Mouse (Mus musculus) MEL (cell line): ENCODE data around the gene Trmt11. TPM values are rescaled to one million over a fixed set of nuclear protein-coding genes. Genes with fewer than 3 reads are reported as not detected.

ENCODE experiments used
- DNase-seq: peaks from one replicate; pipeline ENCODE4 v3.0.0; 2011; ENCODE audit warnings: low read depth, low spot score
- H3K27ac ChIP-seq: 2 replicates; pipeline ENCODE4 v1.5.1; 2012; ENCODE audit warnings: low read depth, mild to moderate bottlenecking, control low read depth, low read length, moderate library complexity; ENCODE audit not compliant: control insufficient read depth
- H3K27me3 ChIP-seq, 2 experiments: fragments of 150-350 bp in 1 of 2; sonication (generic) in 1 of 2; 2 replicates each; pipeline ENCODE4 v1.6.1; 2012; ENCODE audit warnings: low read length in 2 of 2, mild to moderate bottlenecking in 2 of 2, improper control_type of control experiment in 1 of 2, moderate library complexity in 1 of 2; ENCODE audit not compliant: insufficient read depth in 2 of 2, control insufficient read depth in 1 of 2
- H3K36me3 ChIP-seq, 2 experiments: 2 replicates each; pipeline ENCODE4 v1.6.1; 2012 to 2014; ENCODE audit warnings: low read length in 2 of 2, improper control_type of control experiment in 1 of 2, inconsistent platforms in 1 of 2, mild to moderate bottlenecking in 1 of 2; ENCODE audit not compliant: insufficient read depth in 2 of 2, control insufficient read depth in 1 of 2
- H3K4me1 ChIP-seq, 2 experiments: fragments of 150-350 bp in 1 of 2; sonication (generic) in 1 of 2; 2 replicates each; pipeline ENCODE4 v1.6.1; 2012; ENCODE audit warnings: low read length in 2 of 2, improper control_type of control experiment in 1 of 2, mild to moderate bottlenecking in 1 of 2; ENCODE audit not compliant: insufficient read depth in 2 of 2, control insufficient read depth in 1 of 2
- H3K4me3 ChIP-seq, 2 experiments: fragments of 150-350 bp in 1 of 2; sonication (generic) in 1 of 2; 2 replicates each; pipeline ENCODE4 v1.5.1; 2012; ENCODE audit warnings: low read depth in 2 of 2, low read length in 2 of 2, mild to moderate bottlenecking in 2 of 2, moderate library complexity in 2 of 2, control low read depth in 1 of 2, improper control_type of control experiment in 1 of 2; ENCODE audit not compliant: control insufficient read depth in 1 of 2, insufficient read depth in 1 of 2
- H3K79me2 ChIP-seq: 2 replicates; pipeline ENCODE4 v1.6.1; 2012; ENCODE audit warnings: mild to moderate bottlenecking, low read length, moderate library complexity; ENCODE audit not compliant: control insufficient read depth, poor library complexity, insufficient read depth
- H3K9ac ChIP-seq: 2 replicates; pipeline ENCODE4 v1.6.1; 2012; ENCODE audit warnings: low read depth, mild to moderate bottlenecking, control low read depth, low read length, moderate library complexity; ENCODE audit not compliant: control insufficient read depth, poor library complexity, severe bottlenecking
- H3K9me3 ChIP-seq: fragments of 150-350 bp; sonication (generic); replicated peaks from 2 replicates; pipeline ENCODE4 v1.6.1; 2012; ENCODE audit warnings: mild to moderate bottlenecking, low read length, improper control_type of control experiment, moderate library complexity; ENCODE audit not compliant: insufficient read depth
- CHD2 ChIP-seq: IDR thresholded peaks from 2 replicates; pipeline ENCODE4 v1.6.1; 2011; ENCODE audit warnings: low read length, improper control_type of control experiment
- CTCF ChIP-seq, 3 experiments: IDR thresholded peaks in 2 of 3; conservative IDR thresholded peaks in 1 of 3; 2 replicates each; pipeline ENCODE4 v1.5.1; 2011 to 2012; ENCODE audit warnings: low read length in 3 of 3, low read depth in 2 of 3, mild to moderate bottlenecking in 2 of 3, improper control_type of control experiment in 1 of 3, inconsistent platforms in 1 of 3, mixed read lengths in 1 of 3, moderate library complexity in 1 of 3; ENCODE audit not compliant: control insufficient read depth in 1 of 3, insufficient read depth in 1 of 3, poor library complexity in 1 of 3, severe bottlenecking in 1 of 3
- ELF1 ChIP-seq: IDR thresholded peaks from 2 replicates; pipeline ENCODE4 v1.6.1; 2014; ENCODE audit warnings: low read depth, mild to moderate bottlenecking, inconsistent platforms, low read length, improper control_type of control experiment, moderate library complexity
- GABPA ChIP-seq: IDR thresholded peaks from 2 replicates; pipeline ENCODE4 v1.6.1; 2012; ENCODE audit warnings: low read depth, mild to moderate bottlenecking, inconsistent platforms, low read length, improper control_type of control experiment, moderate library complexity
- GATA1 ChIP-seq: IDR thresholded peaks from 2 replicates; pipeline ENCODE4 v1.6.1; 2011; ENCODE audit warnings: low read depth, low read length, improper control_type of control experiment
- HCFC1 ChIP-seq: IDR thresholded peaks from 2 replicates; pipeline ENCODE4 v1.6.1; 2012; ENCODE audit warnings: low read depth, mild to moderate bottlenecking, inconsistent platforms, low read length, improper control_type of control experiment, moderate library complexity
- MAFK ChIP-seq: IDR thresholded peaks from 2 replicates; pipeline ENCODE4 v1.6.1; 2011; ENCODE audit warnings: low read depth, mild to moderate bottlenecking, low read length, improper control_type of control experiment, borderline replicate concordance
- MAX ChIP-seq: IDR thresholded peaks from 2 replicates; pipeline ENCODE4 v1.6.1; 2011; ENCODE audit warnings: low read length, improper control_type of control experiment
- MAZ ChIP-seq: IDR thresholded peaks from 2 replicates; pipeline ENCODE4 v1.6.1; 2012; ENCODE audit warnings: low read depth, mild to moderate bottlenecking, inconsistent platforms, low read length, improper control_type of control experiment
- MEF2A ChIP-seq: IDR thresholded peaks from 2 replicates; pipeline ENCODE4 v1.6.1; 2014; ENCODE audit warnings: low read depth, mild to moderate bottlenecking, inconsistent platforms, low read length, improper control_type of control experiment; ENCODE audit not compliant: poor library complexity, insufficient replicate concordance, severe bottlenecking; ENCODE audit errors: extremely low read depth
- MXI1 ChIP-seq: IDR thresholded peaks from 2 replicates; pipeline ENCODE4 v1.6.1; 2011; ENCODE audit warnings: mild to moderate bottlenecking, low read depth, low read length, improper control_type of control experiment
- MYB ChIP-seq: IDR thresholded peaks from 2 replicates; pipeline ENCODE4 v1.6.1; 2011; ENCODE audit warnings: mild to moderate bottlenecking, low read depth, low read length, improper control_type of control experiment
- MYC ChIP-seq: IDR thresholded peaks from 2 replicates; pipeline ENCODE4 v1.6.1; 2011; ENCODE audit warnings: low read depth, mild to moderate bottlenecking, low read length, improper control_type of control experiment, moderate library complexity
- NELFE ChIP-seq: IDR thresholded peaks from 2 replicates; pipeline ENCODE4 v1.6.1; 2011; ENCODE audit warnings: low read depth, low read length, improper control_type of control experiment
- NRF1 ChIP-seq: IDR thresholded peaks from 2 replicates; pipeline ENCODE4 v1.6.1; 2014; ENCODE audit warnings: low read depth, mild to moderate bottlenecking, inconsistent platforms, low read length, improper control_type of control experiment, moderate library complexity; ENCODE audit not compliant: poor library complexity, insufficient read depth, severe bottlenecking
- POLR2AphosphoS2 ChIP-seq: IDR thresholded peaks from 2 replicates; pipeline ENCODE4 v1.6.1; 2011; ENCODE audit warnings: low read length, improper control_type of control experiment
- RAD21 ChIP-seq: IDR thresholded peaks from 2 replicates; pipeline ENCODE4 v1.6.1; 2011; ENCODE audit warnings: mild to moderate bottlenecking, low read depth, low read length, improper control_type of control experiment
- RCOR1 ChIP-seq: IDR thresholded peaks from 2 replicates; pipeline ENCODE4 v1.6.1; 2012; ENCODE audit warnings: low read depth, mild to moderate bottlenecking, inconsistent platforms, low read length, improper control_type of control experiment
- SMC3 ChIP-seq: IDR thresholded peaks from 2 replicates; pipeline ENCODE4 v1.6.1; 2011; ENCODE audit warnings: low read depth, low read length, improper control_type of control experiment
- TBP ChIP-seq: IDR thresholded peaks from 2 replicates; pipeline ENCODE4 v1.8.0; 2011; ENCODE audit warnings: low read depth, low read length, improper control_type of control experiment
- TCF12 ChIP-seq: IDR thresholded peaks from 2 replicates; pipeline ENCODE4 v1.6.1; 2014; ENCODE audit warnings: low read depth, mild to moderate bottlenecking, inconsistent platforms, low read length, improper control_type of control experiment, moderate library complexity
- UBTF ChIP-seq: IDR thresholded peaks from 2 replicates; pipeline ENCODE4 v1.6.1; 2012; ENCODE audit warnings: low read depth, mild to moderate bottlenecking, inconsistent platforms, low read length, improper control_type of control experiment, moderate library complexity, borderline replicate concordance; ENCODE audit not compliant: insufficient read depth
- USF2 ChIP-seq, 2 experiments: IDR thresholded peaks; 2 replicates each; pipeline ENCODE4 v1.6.1; 2011 to 2012; ENCODE audit warnings: improper control_type of control experiment in 2 of 2, low read length in 2 of 2, borderline replicate concordance in 1 of 2, inconsistent platforms in 1 of 2, low read depth in 1 of 2, mild to moderate bottlenecking in 1 of 2; ENCODE audit not compliant: insufficient read depth in 1 of 2
- ZC3H11A ChIP-seq: IDR thresholded peaks from 2 replicates; pipeline ENCODE4 v1.6.1; 2012; ENCODE audit warnings: low read depth, mild to moderate bottlenecking, inconsistent platforms, low read length, improper control_type of control experiment
- ZKSCAN1 ChIP-seq: IDR thresholded peaks from 2 replicates; pipeline ENCODE4 v1.6.1; 2012; ENCODE audit warnings: low read depth, mild to moderate bottlenecking, inconsistent platforms, low read length, improper control_type of control experiment, moderate library complexity
- ZNF384 ChIP-seq: IDR thresholded peaks from 2 replicates; pipeline ENCODE4 v1.6.1; 2012; ENCODE audit warnings: low read depth, mild to moderate bottlenecking, inconsistent platforms, low read length, improper control_type of control experiment
- polyA plus RNA-seq, 2 experiments: library from polyadenylated mRNA; stranded (reverse) in 1 of 2; unstranded in 1 of 2; fragments of >175 nt in 1 of 2; fragments of >200 nt in 1 of 2; gene quantifications; 2 replicates each; pipeline versions ENCODE4 v1.2.1 to v1.2.4; 2012; ENCODE audit warnings: low replicate concordance in 2 of 2, low read depth in 1 of 2; ENCODE audit not compliant: insufficient read length in 2 of 2, insufficient read depth in 1 of 2, missing spikeins in 1 of 2
- total RNA-seq: library from RNA; depleted of rRNA; stranded (reverse); fragments of 300-350 nt; gene quantifications from 2 replicates; pipeline ENCODE4 v1.2.3, GENCODE M21; 2012

Trmt11 gene
- total and polyA plus RNA-seq, 3 experiments = 15.8 to 22.6 TPM; not detected in 1

- TF ChIP-seq CHD2 (no peak), HCFC1 (no peak), USF2 (IDR thresholded peaks at IDR 0.05; ENCODE audit: borderline replicate concordance in 1 of 2, insufficient read depth in 1 of 2, low read depth in 1 of 2, low read length in 2 of 2) (no peak), ZKSCAN1 (no peak), MAZ (no peak), MXI1 (peak; percentile 99), MAFK (no peak), MAX (peak; percentile 90), RAD21 (no peak), ELF1 (no peak), TCF12 (no peak), NELFE (no peak), POLR2AphosphoS2 (no peak), TBP (no peak), SMC3 (no peak), MYC (peak; percentile 95), GATA1 (no peak), MEF2A (no peak), GABPA (no peak), ZC3H11A (no peak), MYB (no peak), RCOR1 (no peak), UBTF (no peak), NRF1 (no peak)
Measured at GRCm38 (mm10) chr10:30600094-30600534, 435 bp downstream of the Trmt11 start (continued).

GRCm38 (mm10) chr10:30587037-30587436, 13.5 kb downstream of the Trmt11 start:
- Histone ChIP-seq H3K9me3 (no peaks in the 10 kb centered on the region), H3K79me2 (no peaks in the 10 kb centered on the region), H3K4me3 (no peak overlapping the region), H3K4me1 (0 out of 4 replicates have a peak, but pooled peaks cover 0 to 5% of the 10 kb centered on the region in 2 experiments), H3K27ac (no peak overlapping the region), H3K9ac (no peak overlapping the region), H3K36me3 (peaks cover 6 to 27% of the 10 kb centered on the region in 2 experiments), H3K27me3 (no peaks in the 10 kb centered on the region)
- DNase-seq = peak; percentile 50
- TF ChIP-seq ZNF384 = peak; percentile 36; the same call in 1 of the 2 replicates
- no peak for TF ChIP-seq UBTF
- TF ChIP-seq ZKSCAN1 = no peak
- TF ChIP-seq ZC3H11A = 0 out of 2 replicates have a peak, but pooled peaks have one; percentile 16
- peak; percentile 35 for TF ChIP-seq SMC3
- TF ChIP-seq CTCF (IDR thresholded peaks at IDR 0.05 in 2 of 3, conservative IDR thresholded peaks at IDR 0.05 in 1 of 3; ENCODE audit: control insufficient read depth in 1 of 3, insufficient read depth in 1 of 3, low read depth in 2 of 3, low read length in 3 of 3, poor library complexity in 1 of 3, severe bottlenecking in 1 of 3) = peak in 2 of 3 experiments; percentile 21 to 49; a peak in 2 of 6 replicates
- TF ChIP-seq ELF1 = no peak
- peak; percentile 47 for TF ChIP-seq RAD21
